ENCODE assay signal across 29 mouse cellular contexts in genomic region chr4:56933154-56933553, GRCm38 (mm10). TPM values are rescaled to one million over a fixed set of nuclear protein-coding genes. Genes with fewer than 3 reads are reported as not detected.
DNase-seq lines count a peak whose midpoint lies in the region; ATAC-seq and TF ChIP-seq lines count a peak whose summit lies in the region.
"Had no signal": no experiment of that assay in that cellular context is flagged by ENCODE, and none has a peak within 500 bp of the region (broad histone marks: within the 10 kb centered on the region; RNA-seq: fewer than 3 reads in every experiment).

No protein-coding gene starts in this region.

- TF ChIP-seq CTCF in liver, postnatal 0 days (IDR thresholded peaks at IDR 0.05; ENCODE audit: low read depth) = no peak

- H3K27me3 ChIP-seq in heart, embryonic 10.5 days (ENCODE audit: insufficient read depth, poor library complexity, severe bottlenecking) = no peaks in the 10 kb centered on the region
- H3K27me3 ChIP-seq in heart, embryonic 15.5 days = no peaks in the 10 kb centered on the region
- no peaks in the 10 kb centered on the region for H3K27me3 ChIP-seq in liver, postnatal 0 days (ENCODE audit: insufficient read depth, low read length)
- H3K27me3 ChIP-seq in liver, embryonic 11.5 days (replicated peaks; ENCODE audit: control insufficient read depth, insufficient read depth, low read length) = no peaks in the 10 kb centered on the region
- H3K27me3 ChIP-seq: CH12.LX; embryonic facial prominence, embryonic 12.5 days; embryonic facial prominence, embryonic 15.5 days; hindbrain, embryonic 13.5 days; intestine, embryonic 15.5 days had no signal

- no peak for TF ChIP-seq EP300 in liver, postnatal 0 days (IDR thresholded peaks at IDR 0.05; ENCODE audit: low read depth)

- no peak overlapping the region for H3K4me2 ChIP-seq in heart, embryonic 15.5 days
- H3K4me2 ChIP-seq in liver, postnatal 0 days (ENCODE audit: low read depth, low read length) = no peak overlapping the region
- no peak overlapping the region for H3K4me2 ChIP-seq in liver, embryonic 11.5 days
- H3K4me2 ChIP-seq: embryonic facial prominence, embryonic 12.5 days; embryonic facial prominence, embryonic 15.5 days; hindbrain, embryonic 13.5 days; intestine, embryonic 15.5 days had no signal

- 82% methylated on average over 4 of the region's 4 CpGs for WGBS in heart, embryonic 10.5 days
- 82% methylated on average over 4 of the region's 4 CpGs for WGBS in heart, embryonic 15.5 days
- 69% methylated on average over 4 of the region's 4 CpGs for WGBS in liver, postnatal 0 days (ENCODE audit: insufficient replicate concordance)
- 87% methylated on average over 4 of the region's 4 CpGs for WGBS in liver, embryonic 11.5 days

- no peaks in the 10 kb centered on the region for H3K9me3 ChIP-seq in heart, embryonic 10.5 days
- no peaks in the 10 kb centered on the region for H3K9me3 ChIP-seq in heart, embryonic 15.5 days (replicated peaks)
- H3K9me3 ChIP-seq in liver, postnatal 0 days (ENCODE audit: low read length) = no peaks in the 10 kb centered on the region
- H3K9me3 ChIP-seq in liver, embryonic 11.5 days (ENCODE audit: control insufficient read depth, low read length) = no peaks in the 10 kb centered on the region
- H3K9me3 ChIP-seq: embryonic facial prominence, embryonic 12.5 days; embryonic facial prominence, embryonic 15.5 days; hindbrain, embryonic 10.5 days; hindbrain, embryonic 13.5 days; intestine, embryonic 15.5 days had no signal

- intact Hi-C loops in heart, postnatal 14 days (cut with DNase I) = no loop called here

- no peak for DNase-seq in heart, embryonic 10.5 days (ENCODE audit: low spot score)
- DNase-seq in heart, postnatal 4 days = no peak
- no peak for DNase-seq in heart, postnatal 14 days
- DNase-seq in liver, postnatal 0 days = no peak
- DNase-seq in liver, embryonic 11.5 days (ENCODE audit: low spot score) = no peak
- DNase-seq: adrenal gland, adult 2 months; adrenal gland, postnatal 14 days; B cell, adult 2 months; cerebellum, adult 11 months; cerebellum, adult 2 months; cerebellum, adult 9-11 months; cerebellum, postnatal 25 days; forebrain, postnatal 0 days; gastrocnemius, postnatal 10 days; gastrocnemius, postnatal 36 days; heart, postnatal 10 days; kidney, adult 11 months had no signal

- H3K4me1 ChIP-seq in heart, embryonic 10.5 days = peaks cover 64% of the 10 kb centered on the region
- peaks cover 64% of the 10 kb centered on the region for H3K4me1 ChIP-seq in heart, embryonic 15.5 days (replicated peaks)
- no peaks in the 10 kb centered on the region for H3K4me1 ChIP-seq in liver, postnatal 0 days (ENCODE audit: insufficient read depth)
- no peaks in the 10 kb centered on the region for H3K4me1 ChIP-seq in liver, embryonic 11.5 days (replicated peaks; ENCODE audit: control insufficient read depth, insufficient read depth, low read length)
- H3K4me1 ChIP-seq: embryonic facial prominence, embryonic 12.5 days; hindbrain, embryonic 10.5 days had no signal

- H3K9ac ChIP-seq in heart, embryonic 15.5 days = no peak overlapping the region
- H3K9ac ChIP-seq in liver, postnatal 0 days (replicated peaks) = no peak overlapping the region
- no peak overlapping the region for H3K9ac ChIP-seq in liver, embryonic 11.5 days (ENCODE audit: low read depth, low read length)
- H3K9ac ChIP-seq: embryonic facial prominence, embryonic 12.5 days; embryonic facial prominence, embryonic 15.5 days; forebrain, postnatal 0 days; hindbrain, embryonic 13.5 days; intestine, embryonic 15.5 days had no signal

- no peak for ATAC-seq in heart, embryonic 15.5 days (replicated peaks; ENCODE audit: insufficient number of reproducible peaks, insufficient read depth, low FRiP score, low read depth)
- ATAC-seq in liver, postnatal 0 days = peak; percentile 55; the same call in 1 of the 2 replicates
- no peak for ATAC-seq in liver, embryonic 11.5 days (replicated peaks; ENCODE audit: low FRiP score)
- ATAC-seq: forebrain, embryonic 14.5 days; forebrain, postnatal 0 days; hindbrain, embryonic 16.5 days; intestine, embryonic 15.5 days had no signal

- peaks cover 37% of the 10 kb centered on the region for H3K36me3 ChIP-seq in heart, embryonic 10.5 days
- peaks cover 18% of the 10 kb centered on the region for H3K36me3 ChIP-seq in heart, embryonic 15.5 days
- peaks cover 2% of the 10 kb centered on the region; the same call in 1 of the 2 replicates for H3K36me3 ChIP-seq in liver, postnatal 0 days (replicated peaks; ENCODE audit: insufficient read depth, low read length)
- peaks cover 20% of the 10 kb centered on the region for H3K36me3 ChIP-seq in liver, embryonic 11.5 days (ENCODE audit: control insufficient read depth, insufficient read depth, low read length)

- H3K4me3 ChIP-seq in heart, embryonic 10.5 days = no peak overlapping the region
- no peak overlapping the region for H3K4me3 ChIP-seq in heart, embryonic 15.5 days
- H3K4me3 ChIP-seq in liver, postnatal 0 days (ENCODE audit: low read depth, low read length) = no peak overlapping the region
- no peak overlapping the region for H3K4me3 ChIP-seq in liver, embryonic 11.5 days (ENCODE audit: low read depth, low read length)
- H3K4me3 ChIP-seq: embryonic facial prominence, embryonic 12.5 days; embryonic facial prominence, embryonic 15.5 days; hindbrain, embryonic 10.5 days; hindbrain, embryonic 13.5 days; intestine, embryonic 15.5 days had no signal

- H3K27ac ChIP-seq in heart, embryonic 10.5 days = 0 out of 2 replicates have a peak overlapping the region, but pooled peaks have one; percentile 62
- H3K27ac ChIP-seq in heart, embryonic 15.5 days = peak overlapping the region; percentile 86; the same call in 1 of the 2 replicates
- H3K27ac ChIP-seq in liver, postnatal 0 days (ENCODE audit: low read depth) = no peak overlapping the region
- no peak overlapping the region for H3K27ac ChIP-seq in liver, embryonic 11.5 days (ENCODE audit: low read depth, low read length)
- H3K27ac ChIP-seq: embryonic facial prominence, embryonic 12.5 days; embryonic facial prominence, embryonic 15.5 days; hindbrain, embryonic 10.5 days; hindbrain, embryonic 13.5 days; intestine, embryonic 15.5 days had no signal

RNA-seq across cellular contexts. Expression of gene Tmem245, which starts 14.1 kb away (rescaled TPM):
- 14.0 and 23.1 TPM in 2 replicates for polyA plus RNA-seq in heart, embryonic 10.5 days (2016; fragmentation: Nextera tagmentation; extraction: Ambion mirVana)
- 10 to 100 TPM; 68.3 to 71.7 TPM for total RNA-seq in heart, postnatal 4 days (2021)
- polyA plus RNA-seq in heart, embryonic 15.5 days (2015; fragmentation: Nextera tagmentation; extraction: Ambion mirVana) = 19.0 and 20.2 TPM in 2 replicates
- 10 to 100 TPM; 53.1 to 58.3 TPM for total RNA-seq in heart, postnatal 14 days (2021)
- 1.3 and 2.0 TPM in 2 replicates for polyA plus RNA-seq in liver, postnatal 0 days (2015; fragmentation: Nextera tagmentation; extraction: Ambion mirVana)
- 6.4 and 7.2 TPM in 2 replicates for polyA plus RNA-seq in liver, embryonic 11.5 days (2014; fragmentation: Nextera tagmentation; extraction: Ambion mirVana)

RNA-seq across cellular contexts. Expression of gene Frrs1l, which starts 57.0 kb away (rescaled TPM):
- polyA plus RNA-seq in heart, embryonic 10.5 days (2016; fragmentation: Nextera tagmentation; extraction: Ambion mirVana) = 0.11 and 0.17 TPM in 2 replicates
- under 1 TPM; 0.07 to 0.16 TPM for total RNA-seq in heart, postnatal 4 days (2021)
- 0.28 and 0.38 TPM in 2 replicates for polyA plus RNA-seq in heart, embryonic 15.5 days (2015; fragmentation: Nextera tagmentation; extraction: Ambion mirVana)
- under 1 TPM; 0.07 TPM for total RNA-seq in heart, postnatal 14 days (2021)
- not detected in 2 replicates for polyA plus RNA-seq in liver, postnatal 0 days (2015; fragmentation: Nextera tagmentation; extraction: Ambion mirVana)
- 0.09 and 0.33 TPM in 2 replicates for polyA plus RNA-seq in liver, embryonic 11.5 days (2014; fragmentation: Nextera tagmentation; extraction: Ambion mirVana)
- total RNA-seq: CH12.LX; common myeloid progenitor, adult 5-6 weeks; gastrocnemius, postnatal 36 days; granulocyte monocyte progenitor cell, adult 5-6 weeks; MEL had no signal

Comparison
In these comparisons a context has a peak if more than half of its experiments do, and no peak if none do; other contexts are left out.
1. H3K27ac ChIP-seq: peak in heart, embryonic 10.5 days (single experiment) and heart, embryonic 15.5 days (single experiment); none in liver, postnatal 0 days (single experiment) and liver, embryonic 11.5 days (single experiment).